10 mouse cellular contexts compared by ENCODE assay signal in genomic region chr13:51737949-51738513, GRCm38 (mm10). TPM values are rescaled to one million over a fixed set of nuclear protein-coding genes. Genes with fewer than 3 reads are reported as not detected.
DNase-seq lines count a peak whose midpoint lies in the region; ATAC-seq lines count a peak whose summit lies in the region.
"Had no signal": no experiment of that assay in that cellular context is flagged by ENCODE, and none has a peak within 500 bp of the region (broad histone marks: within the 10 kb centered on the region; RNA-seq: fewer than 3 reads in every experiment).

No protein-coding gene starts in this region.

- 44% methylated on average over 6 of the region's 6 CpGs for WGBS in heart, embryonic 12.5 days
- 62% methylated on average over 6 of the region's 6 CpGs for WGBS in embryonic facial prominence, embryonic 14.5 days

- H3K27ac ChIP-seq in heart, embryonic 12.5 days (ENCODE audit: poor library complexity, severe bottlenecking): peak overlapping the region; percentile 42
- peak overlapping the region; percentile 68 for H3K27ac ChIP-seq in embryonic facial prominence, embryonic 14.5 days (replicated peaks; ENCODE audit: low read depth, low read length)

- no peaks in the 10 kb centered on the region for H3K9me3 ChIP-seq in heart, embryonic 12.5 days (replicated peaks)
- no peaks in the 10 kb centered on the region for H3K9me3 ChIP-seq in embryonic facial prominence, embryonic 14.5 days (ENCODE audit: control insufficient read depth, low read length)

- H3K36me3 ChIP-seq in heart, embryonic 12.5 days: no peaks in the 10 kb centered on the region
- H3K36me3 ChIP-seq in embryonic facial prominence, embryonic 14.5 days (ENCODE audit: control insufficient read depth, insufficient read depth, low read length): no peaks in the 10 kb centered on the region

- peak; percentile 20; the same call in 1 of the 2 replicates for ATAC-seq in heart, embryonic 12.5 days (ENCODE audit: insufficient number of reproducible peaks, low FRiP score)
- ATAC-seq in embryonic facial prominence, embryonic 14.5 days (ENCODE audit: low read depth): peak; percentile 16; the same call in 1 of the 2 replicates
- ATAC-seq in megakaryocyte progenitor cell, adult 5-6 weeks (replicated peaks; ENCODE audit: poor library complexity): peak; percentile 68

- intact Hi-C loops in heart, postnatal 36 days (cut with DNase I): no loop called here
- intact Hi-C loops in gastrocnemius, postnatal 14 days (cut with DNase I; ENCODE audit: low total_unique reads): no loop called here

- H3K4me3 ChIP-seq in heart, embryonic 12.5 days: no peak overlapping the region
- H3K4me3 ChIP-seq in embryonic facial prominence, embryonic 14.5 days (ENCODE audit: low read depth, low read length): no peak overlapping the region

- no peak for DNase-seq in heart, postnatal 36 days
- peak; percentile 59 for DNase-seq in CD4-positive, CD25-positive, alpha-beta regulatory T cell, adult 2 months (ENCODE audit: low read depth, low spot score)
- DNase-seq in embryonic facial prominence, embryonic 14.5 days (ENCODE audit: low spot score): no peak
- DNase-seq in layer of hippocampus, postnatal 25 days (ENCODE audit: extremely low spot score in 1 of 2, low spot score in 1 of 2): no peak
- no peak for DNase-seq in right cerebral cortex, adult 18-20 months
- no peak for DNase-seq in gastrocnemius, postnatal 14 days
- DNase-seq: kidney, postnatal 25 days; lung, embryonic 14.5 days had no signal

- H3K27me3 ChIP-seq in heart, embryonic 12.5 days (replicated peaks): no peaks in the 10 kb centered on the region
- no peaks in the 10 kb centered on the region for H3K27me3 ChIP-seq in embryonic facial prominence, embryonic 14.5 days (replicated peaks; ENCODE audit: control insufficient read depth, insufficient read depth, low read length)

- peaks cover 25% of the 10 kb centered on the region for H3K4me1 ChIP-seq in heart, embryonic 12.5 days (replicated peaks)
- peaks cover 6% of the 10 kb centered on the region; the same call in 1 of the 2 replicates for H3K4me1 ChIP-seq in embryonic facial prominence, embryonic 14.5 days (ENCODE audit: control insufficient read depth, insufficient read depth, low read length)

- H3K4me2 ChIP-seq in heart, embryonic 12.5 days: no peak overlapping the region
- H3K4me2 ChIP-seq in embryonic facial prominence, embryonic 14.5 days (ENCODE audit: low read depth, low read length): no peak overlapping the region
- H3K4me2 ChIP-seq: lung, embryonic 14.5 days had no signal

- no peak overlapping the region for H3K9ac ChIP-seq in heart, embryonic 12.5 days
- no peak overlapping the region for H3K9ac ChIP-seq in embryonic facial prominence, embryonic 14.5 days (ENCODE audit: low read depth, low read length)
- H3K9ac ChIP-seq: lung, embryonic 14.5 days had no signal

RNA-seq across cellular contexts. Expression of gene Sema4d, which starts 55.5 kb away (rescaled TPM):
- 17.3 and 17.4 TPM in 2 replicates for polyA plus RNA-seq in heart, embryonic 12.5 days (2016; fragmentation: Nextera tagmentation; extraction: Ambion mirVana)
- 10 to 100 TPM; 69.8 to 77.5 TPM for total RNA-seq in heart, postnatal 36 days (2021)
- 11.1 and 11.7 TPM in 2 replicates for polyA plus RNA-seq in embryonic facial prominence, embryonic 14.5 days (2014; fragmentation: Nextera tagmentation; extraction: Ambion mirVana)
- total RNA-seq in megakaryocyte progenitor cell, adult 5-6 weeks (2015): 25.4 and 27.1 TPM in 2 replicates
- total RNA-seq in megakaryocyte progenitor cell, adult 5-6 weeks (2017): 8.6 and 10.7 TPM in 2 replicates
- total RNA-seq in layer of hippocampus, postnatal 25 days (2021): 100 to 1,000 TPM; 127 to 132 TPM
- total RNA-seq in gastrocnemius, postnatal 14 days (2021): 100 to 1,000 TPM; 126 to 130 TPM

Comparison
In these comparisons a context has a peak if more than half of its experiments do, and no peak if none do; other contexts are left out.
1. ATAC-seq: peak in every context shown above with its lines; median percentile 68 in megakaryocyte progenitor cell, adult 5-6 weeks; 20 in heart, embryonic 12.5 days; 16 in embryonic facial prominence, embryonic 14.5 days.